Mouse (Mus musculus) Patski (cell line): ENCODE measurements around the gene Arr3. TPM values are rescaled to one million over a fixed set of nuclear protein-coding genes. Genes with fewer than 3 reads are reported as not detected.

ENCODE experiments used
- ATAC-seq: fragments of 100-300 bp; one replicate; pipeline ENCODE4 v1.8.0; 2021
- CTCF ChIA-PET: fragments of 350-600 bp; sonication (Branson Sonifier 250); formaldehyde crosslinking; loops from one replicate; lab custom pipeline; 2022; ENCODE audit warnings: inconsistent platforms; lab: Charles Lee
- POLR2A ChIA-PET: fragments of 350-600 bp; sonication (Branson Sonifier 250); formaldehyde crosslinking; loops from one replicate; lab custom pipeline; 2022; ENCODE audit warnings: antibody characterized with exemption, inconsistent platforms; lab: Charles Lee
- DNase-seq: peaks from one replicate; pipeline ENCODE4 v3.0.0-alpha.2; 2011; ENCODE audit warnings: low read depth, low spot score
- H3K27me3 ChIP-seq: fragments of 371-371 bp; one replicate; pipeline ENCODE4 v1.5.1; 2021
- CTCF ChIP-seq: fragments of 100-300 bp; IDR thresholded peaks from one replicate; pipeline ENCODE4 v1.5.1; 2021
- in situ Hi-C: fragments of 300-500 bp; cut with MboI; formaldehyde crosslinking; loops from 3 replicates; pipeline ENCODE4 v1.11.1; 2018; ENCODE audit warnings: low pct_unique_long_range_greater_than_20kb, mixed read lengths
- polyA plus RNA-seq: library from polyadenylated mRNA; unstranded; gene quantifications from one replicate; pipeline ENCODE4 v1.2.3, GENCODE M21; 2021

The Arr3 gene
- polyA plus RNA-seq, result 0.06 TPM

DNA sequence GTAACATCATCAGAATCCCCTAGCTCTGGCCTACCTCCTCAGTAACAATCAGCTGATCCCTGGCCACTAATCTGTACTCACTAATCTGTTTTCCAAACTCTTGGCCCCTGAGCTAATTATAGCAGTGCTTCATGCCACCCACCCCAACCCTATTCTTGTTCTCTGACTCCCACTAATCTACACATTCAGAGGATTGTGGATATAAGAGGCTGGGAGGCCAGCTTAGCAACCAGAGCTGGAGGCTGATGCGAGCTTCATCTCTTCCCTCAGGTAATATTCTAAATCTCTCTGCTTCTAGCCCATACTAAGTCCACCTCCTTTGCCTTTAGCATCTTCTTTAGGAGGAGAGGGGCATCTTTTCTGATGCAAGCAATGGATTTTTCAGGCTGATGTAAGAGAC, at the start of gene Arr3:
Arr3 (plus strand) TSS at position 184 of the 400 bp plus-strand sequence.
- H3K27me3 ChIP-seq, result peaks cover 39% of the 10 kb centered on the region
- no peak for TF ChIP-seq CTCF
- in situ Hi-C loops, result no loop called here
- ChIA-PET CTCF (no interaction called here), POLR2A (no interaction called here)
- ATAC-seq, result no peak
- no peak for DNase-seq

DNA sequence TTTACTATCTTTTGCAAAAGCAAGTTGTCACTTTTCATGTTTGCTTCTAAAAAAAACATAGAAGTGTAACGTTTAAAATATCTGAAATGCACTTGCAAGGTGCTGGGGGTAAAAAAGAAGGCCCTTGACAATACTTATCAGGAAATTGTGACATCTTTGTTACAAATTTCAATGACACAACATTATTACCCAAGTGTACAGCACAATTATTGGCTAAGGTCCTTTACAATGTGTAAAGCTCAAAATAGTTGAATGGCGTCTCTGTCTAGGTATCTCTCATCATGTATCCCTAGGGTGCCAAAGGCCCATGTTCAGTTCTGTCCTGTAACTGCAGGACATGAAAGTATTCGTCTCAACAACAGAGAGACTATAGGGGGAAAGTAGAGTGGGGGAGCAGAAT, 49.3 kb upstream of the Arr3 start:
- in situ Hi-C loops, result no loop called here
- H3K27me3 ChIP-seq, result peaks cover 39% of the 10 kb centered on the region
- ChIA-PET CTCF (no interaction called here), POLR2A (no interaction called here)
- no peak for TF ChIP-seq CTCF
- DNase-seq (no peak), ATAC-seq (no peak)

DNA sequence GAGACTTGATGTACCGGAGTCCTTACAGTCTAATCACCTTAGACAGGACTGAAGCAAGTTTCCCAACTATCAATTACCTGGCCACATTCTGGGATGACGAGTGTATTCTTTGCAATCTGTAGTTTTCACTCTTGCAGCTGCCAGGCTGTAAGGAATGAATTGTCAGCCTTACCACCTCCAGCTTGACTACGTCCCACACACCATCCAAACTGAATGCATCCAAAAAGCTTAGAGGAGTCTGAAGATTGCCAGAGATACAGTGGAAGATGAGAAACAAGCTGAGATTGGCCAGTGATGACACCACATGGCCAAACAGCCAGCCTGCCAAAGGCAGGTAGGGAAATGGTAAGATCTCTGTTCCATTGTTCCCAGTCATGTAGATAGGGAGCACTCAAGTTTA, 39.6 kb upstream of the Arr3 start:
- TF ChIP-seq CTCF, result no peak
- in situ Hi-C loops, result no loop called here
- DNase-seq (no peak), ATAC-seq (no peak)
- ChIA-PET POLR2A (no interaction called here), CTCF (interaction anchor here (1.3 kb wide), 1 partner anchor 10 kb away, joined by 3 read pairs; no protein-coding TSS in a partner anchor)
- H3K27me3 ChIP-seq, result peaks cover 22% of the 10 kb centered on the region

DNA sequence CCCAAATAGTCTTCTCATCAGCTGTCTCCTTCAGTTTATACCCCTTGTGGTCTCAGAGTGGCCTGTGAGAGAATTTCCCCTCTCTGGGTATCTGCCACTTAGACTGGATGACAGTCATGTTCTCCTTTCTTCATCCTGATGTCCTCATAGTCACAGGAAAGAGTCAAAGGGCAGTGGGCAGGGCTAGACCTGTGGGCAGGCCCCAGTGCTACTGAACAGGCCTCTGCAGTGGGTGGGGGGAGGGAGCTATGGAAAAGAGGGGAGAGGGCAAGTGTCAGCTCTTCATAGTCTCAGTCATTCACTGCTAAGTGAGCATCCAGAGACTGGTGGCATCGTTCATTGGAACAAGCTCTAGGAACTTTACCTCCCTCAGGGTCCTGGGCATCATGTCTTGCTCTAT, 33.3 kb upstream of the Arr3 start, which contains the start of gene Awat1:
Awat1 (plus strand) TSS at position 301 of the 400 bp plus-strand sequence.
- ATAC-seq, result no peak
- peaks cover 20% of the 10 kb centered on the region for H3K27me3 ChIP-seq
- POLR2A ChIA-PET, result no interaction called here
- in situ Hi-C loops, result no loop called here
- TF ChIP-seq CTCF, result no peak
- DNase-seq, result no peak
- CTCF ChIA-PET, result no interaction called here

DNA sequence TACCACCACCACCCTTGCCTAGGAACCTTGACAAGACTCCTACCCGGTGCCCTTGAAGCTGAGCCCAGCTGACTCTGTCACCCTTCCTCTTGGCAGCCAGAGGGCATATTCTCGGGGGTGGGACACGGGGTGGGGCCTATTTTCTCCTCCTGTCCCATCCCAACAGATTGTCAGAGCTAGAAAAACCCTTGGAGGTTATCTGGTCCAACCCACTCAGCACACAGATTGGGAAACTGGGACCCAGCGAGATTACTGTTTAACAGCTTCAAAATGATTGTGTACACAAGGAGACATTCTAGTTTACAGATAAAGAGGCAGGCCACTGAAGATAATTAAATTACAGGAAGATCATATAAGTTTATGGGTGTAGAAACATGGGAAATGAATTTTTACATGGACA, 10.5 kb upstream of the Arr3 start, which contains the start of gene P2ry4:
P2ry4 (minus strand) TSS at position 79 of the 400 bp plus-strand sequence.
- CTCF ChIA-PET, result interaction anchor here (1.1 kb wide), 1 partner anchor 8 kb away, joined by 3 read pairs; no protein-coding TSS in a partner anchor
- no peak for ATAC-seq
- no peak for DNase-seq
- peaks cover 56% of the 10 kb centered on the region for H3K27me3 ChIP-seq
- in situ Hi-C loops, result no loop called here
- TF ChIP-seq CTCF, result no peak
- POLR2A ChIA-PET, result no interaction called here

DNA sequence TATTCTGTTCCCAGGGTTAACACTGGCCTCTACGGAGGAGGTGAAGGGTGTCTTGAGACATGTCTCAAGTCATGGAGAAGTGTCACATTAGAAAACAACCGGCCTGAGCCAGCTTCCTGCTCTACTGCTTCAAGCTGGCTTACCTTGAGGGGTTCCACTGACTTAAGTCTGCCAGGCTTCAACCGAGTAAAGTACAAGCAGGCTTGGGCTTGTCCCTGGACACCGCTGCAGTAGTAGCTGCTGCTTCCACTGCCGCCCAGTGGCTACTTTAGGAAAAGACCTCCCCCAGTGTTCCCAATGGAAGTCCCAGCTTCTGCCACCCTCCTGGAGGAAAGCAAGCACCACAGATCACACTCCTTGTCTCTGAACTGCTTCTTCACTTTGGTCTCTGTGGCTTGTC, 7.9 kb upstream of the Arr3 start:
- peak; percentile 67 for ATAC-seq
- CTCF ChIA-PET, result interaction anchor here (0.8 kb wide), 1 partner anchor 10 kb away, joined by 3 read pairs; no protein-coding TSS in a partner anchor
- in situ Hi-C loops, result no loop called here
- peaks cover 46% of the 10 kb centered on the region for H3K27me3 ChIP-seq
- POLR2A ChIA-PET, result no interaction called here
- no peak for DNase-seq
- peak; percentile 68 for TF ChIP-seq CTCF

DNA sequence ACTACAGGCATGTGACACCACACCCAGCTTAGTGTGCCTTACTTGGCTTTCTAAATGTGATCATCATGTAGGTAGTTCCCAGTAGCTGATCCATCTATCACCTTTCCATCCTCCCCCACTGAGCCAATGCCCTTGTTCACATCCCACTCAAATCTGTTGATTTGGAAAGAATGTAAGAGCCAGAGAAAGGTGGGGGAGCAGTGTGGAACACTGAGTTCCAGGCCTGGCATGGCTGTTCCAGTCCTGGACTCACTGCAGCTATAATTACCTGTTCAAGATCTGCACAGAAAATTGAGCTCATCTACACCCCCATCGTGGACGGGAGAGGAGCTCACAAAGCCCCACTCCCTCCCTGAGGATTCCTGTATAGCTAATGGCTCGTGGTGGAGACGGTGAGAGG, 5.5 kb upstream of the Arr3 start:
- H3K27me3 ChIP-seq, result peaks cover 37% of the 10 kb centered on the region
- POLR2A ChIA-PET, result no interaction called here
- CTCF ChIA-PET, result no interaction called here
- TF ChIP-seq CTCF, result no peak
- DNase-seq (no peak), ATAC-seq (no peak)
- in situ Hi-C loops, result no loop called here

DNA sequence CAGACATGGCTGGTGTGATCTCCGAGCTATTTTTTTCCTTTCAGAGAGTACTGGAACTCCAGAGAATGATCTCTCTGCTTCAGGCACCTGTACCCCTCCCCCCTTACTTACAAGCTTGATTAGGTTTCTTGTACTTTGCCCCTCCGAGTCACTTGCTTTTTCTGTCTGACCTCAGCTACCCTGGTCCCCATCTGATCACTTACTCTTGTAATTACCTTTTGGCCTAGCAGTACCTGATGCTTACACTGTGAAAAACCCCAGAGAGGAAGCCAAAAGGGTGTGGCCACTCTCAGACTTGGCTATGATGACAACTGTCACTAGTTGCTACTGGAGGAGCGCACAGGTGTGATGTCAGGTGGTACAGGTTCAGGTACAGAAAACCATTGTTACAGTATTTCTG, 13.2 kb downstream of the Arr3 start:
- TF ChIP-seq CTCF, result no peak
- ATAC-seq (no peak), DNase-seq (no peak)
- ChIA-PET POLR2A (no interaction called here), CTCF (interaction anchor here (0.6 to 1.2 kb wide), 3 partner anchors 9 to 16 kb away, joined by 3 read pairs; no protein-coding TSS in a partner anchor)
- in situ Hi-C loops, result no loop called here
- peaks cover 8% of the 10 kb centered on the region for H3K27me3 ChIP-seq

DNA sequence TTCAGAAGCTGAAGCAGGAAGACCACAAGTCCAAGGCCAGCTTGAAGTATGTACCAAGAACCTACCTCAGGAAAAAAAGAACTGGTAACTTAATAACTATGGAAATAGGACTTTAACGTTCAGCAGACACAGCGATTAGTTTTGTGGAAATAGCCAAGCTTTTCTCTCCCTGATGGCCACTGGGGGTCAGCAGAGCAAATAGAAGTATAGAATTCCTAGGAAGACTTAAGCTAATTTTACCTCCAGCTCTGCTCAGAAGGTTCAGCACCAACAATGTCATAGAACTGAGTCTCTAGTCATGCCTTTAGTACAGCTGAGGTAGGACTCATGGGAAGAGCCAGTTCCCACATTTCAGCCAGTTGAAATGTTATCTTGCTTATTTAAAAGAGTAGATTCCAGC, 16.1 kb downstream of the Arr3 start:
- in situ Hi-C loops, result loop anchor here (10.0 kb wide), 1 partner anchor 113 kb away; no protein-coding TSS in a partner anchor
- ChIA-PET CTCF (interaction anchor here (1.4 to 1.5 kb wide), 2 partner anchors 8 to 23 kb away, joined by 3 read pairs; no protein-coding TSS in a partner anchor), POLR2A (no interaction called here)
- no peak for TF ChIP-seq CTCF
- H3K27me3 ChIP-seq, result peaks cover 12% of the 10 kb centered on the region
- ATAC-seq, result no peak
- DNase-seq, result no peak

DNA sequence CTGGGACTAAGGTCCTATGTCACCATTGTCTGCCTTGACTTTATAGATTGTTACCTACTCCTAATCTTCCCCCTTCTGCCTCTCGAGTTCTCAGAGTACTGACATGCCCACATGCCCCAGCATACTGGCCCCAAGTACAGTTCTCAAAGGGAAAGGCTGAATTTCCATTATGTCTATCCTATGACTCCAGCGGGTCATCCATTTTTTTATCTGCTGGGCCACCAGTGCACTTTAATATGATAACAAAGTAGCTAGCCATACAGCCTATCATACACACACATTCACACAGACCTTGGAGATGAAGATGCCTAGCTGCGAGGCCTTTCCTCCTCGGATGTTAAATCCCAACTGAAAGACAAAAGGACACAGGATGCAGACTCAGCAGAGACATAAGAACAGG, 18.9 kb downstream of the Arr3 start:
- no peak for ATAC-seq
- no peak for DNase-seq
- TF ChIP-seq CTCF, result no peak
- H3K27me3 ChIP-seq, result peaks cover 12% of the 10 kb centered on the region
- in situ Hi-C loops, result loop anchor here (10.0 kb wide), 1 partner anchor 111 kb away; no protein-coding TSS in a partner anchor
- POLR2A ChIA-PET, result no interaction called here
- CTCF ChIA-PET, result no interaction called here

DNA sequence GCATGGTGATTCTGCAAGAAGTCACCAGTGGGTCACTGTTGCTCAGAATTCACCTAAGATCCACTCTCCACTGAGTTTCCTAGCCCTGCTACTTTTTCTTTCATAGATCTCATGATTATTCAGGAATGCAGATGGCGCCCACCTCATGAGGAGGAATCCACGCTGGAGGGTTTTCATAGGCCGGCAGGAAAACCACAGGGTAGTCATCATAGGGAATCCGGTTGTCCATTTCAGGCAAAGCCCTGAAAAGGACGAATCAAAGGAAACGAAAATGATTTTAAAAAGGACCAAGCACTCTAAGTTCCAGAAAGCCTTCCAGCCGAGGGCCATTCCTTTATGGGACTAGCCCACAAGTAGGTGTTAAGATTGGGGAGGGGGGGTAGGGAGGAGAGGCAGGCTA, 19.8 kb downstream of the Arr3 start:
- in situ Hi-C loops, result loop anchor here (10.0 kb wide), 1 partner anchor 110 kb away; no protein-coding TSS in a partner anchor
- ChIA-PET POLR2A (no interaction called here), CTCF (no interaction called here)
- ATAC-seq (peak; percentile 37), DNase-seq (no peak)
- peaks cover 7% of the 10 kb centered on the region for H3K27me3 ChIP-seq
- no peak for TF ChIP-seq CTCF

DNA sequence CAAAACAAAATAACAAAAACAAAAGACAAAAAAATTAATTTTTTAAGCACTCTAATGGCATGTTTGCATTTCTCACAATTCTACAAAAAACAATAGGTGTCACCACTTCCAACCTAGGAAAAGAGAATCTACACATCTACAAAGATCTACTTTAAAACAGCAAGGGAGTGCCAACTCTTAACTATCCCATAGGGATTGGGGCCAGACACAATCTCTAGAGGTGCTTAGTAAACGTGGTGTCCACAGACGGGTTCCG, 20.2 kb downstream of the Arr3 start, which contains the start of gene Kif4:
Kif4 (plus strand) TSS at position 192 of the 256 bp plus-strand sequence.
- TF ChIP-seq CTCF, result no peak
- ChIA-PET POLR2A (no interaction called here), CTCF (no interaction called here)
- H3K27me3 ChIP-seq, result peaks cover 7% of the 10 kb centered on the region
- ATAC-seq (no peak), DNase-seq (no peak)
- in situ Hi-C loops, result loop anchor here (10.0 kb wide), 1 partner anchor 109 kb away; no protein-coding TSS in a partner anchor
